Mouse (Mus musculus) cerebral cortex, adult 2 months (tissue): Measurements from ENCODE around the gene Amhr2.

Source experiments
- WGBS: fragments of 180-500 bp; shearing (Covaris S2); methylation state at CpG from one replicate; pipeline ENCODE4 v1.1.7; 2018; 5-methylcytosine and 5-hydroxymethylcytosine counted together

The Amhr2 gene

GRCm38 (mm10) chr15:102445146-102445545 lies at the start of gene Amhr2:
Gene Amhr2 (plus strand): TSS chr15:102445367.
- WGBS: 73% methylated on average over 8 of the region's 8 CpGs

GRCm38 (mm10) chr15:102398629-102399028 lies 46.5 kb upstream of the Amhr2 start:
- 53% methylated on average over 5 of the region's 5 CpGs for WGBS

GRCm38 (mm10) chr15:102399229-102400221 lies 45.6 kb upstream of the Amhr2 start:
- WGBS: 7% methylated on average over 34 of the region's 34 CpGs

- WGBS: 75% methylated on average over 10 of the region's 10 CpGs
Measured at GRCm38 (mm10) chr15:102400476-102401045, 44.6 kb upstream of the Amhr2 start.

GRCm38 (mm10) chr15:102401278-102401677 lies 43.9 kb upstream of the Amhr2 start:
- 83% methylated on average over 2 of the region's 2 CpGs for whole genome bisulfite sequencing

GRCm38 (mm10) chr15:102402210-102402609 lies 43.0 kb upstream of the Amhr2 start:
- 97% methylated on average over 3 of the region's 3 CpGs for WGBS

- WGBS: 14% methylated on average over 34 of the region's 34 CpGs
Measured at GRCm38 (mm10) chr15:102404608-102405488, 40.3 kb upstream of the Amhr2 start.

- WGBS: under 1% methylated on average over 38 of the region's 38 CpGs
Measured at GRCm38 (mm10) chr15:102405489-102406195, 39.5 kb upstream of the Amhr2 start, which contains the start of gene Sp1. Gene Sp1 (plus strand): TSS chr15:102406143.

- WGBS: 0% methylated on average over 23 of the region's 69 CpGs
Measured at GRCm38 (mm10) chr15:102406196-102406911, 38.8 kb upstream of the Amhr2 start.

GRCm38 (mm10) chr15:102406912-102407580 lies 38.1 kb upstream of the Amhr2 start:
- 2% methylated on average over 3 of the region's 3 CpGs for WGBS

- 86% methylated on average over 10 of the region's 10 CpGs for WGBS
Measured at GRCm38 (mm10) chr15:102407681-102408557, 37.2 kb upstream of the Amhr2 start.

- WGBS: 74% methylated on average over 2 of the region's 2 CpGs
Measured at GRCm38 (mm10) chr15:102408558-102409130, 36.5 kb upstream of the Amhr2 start.

GRCm38 (mm10) chr15:102409286-102409685 lies 35.9 kb upstream of the Amhr2 start:
- WGBS: 85% methylated on average over 3 of the region's 3 CpGs

GRCm38 (mm10) chr15:102411077-102411476 lies 34.1 kb upstream of the Amhr2 start:
- WGBS: 85% methylated on average over 1 of the region's 1 CpGs

- WGBS: 61% methylated on average over 2 of the region's 2 CpGs
Measured at GRCm38 (mm10) chr15:102417524-102417923, 27.6 kb upstream of the Amhr2 start.

GRCm38 (mm10) chr15:102420986-102421385 lies 24.2 kb upstream of the Amhr2 start:
- 19% methylated on average over 1 of the region's 1 CpGs for WGBS

GRCm38 (mm10) chr15:102421437-102421836 lies 23.7 kb upstream of the Amhr2 start:
- 46% methylated on average over 3 of the region's 3 CpGs for WGBS

- 95% methylated on average over 2 of the region's 2 CpGs for WGBS
Measured at GRCm38 (mm10) chr15:102423602-102424240, 21.4 kb upstream of the Amhr2 start.
